Mouse (Mus musculus): ENCODE results near the gene Pde7b.

GRCm38 (mm10) chr10:20675321-20675720, 49.6 kb downstream of the Pde7b start:
- TF ChIP-seq POLR2A (IDR thresholded peaks at IDR 0.05; ENCODE audit: insufficient read depth, low read depth, low read length) = no peak
- no peak for TF ChIP-seq CTCF (IDR thresholded peaks at IDR 0.05)
- TF ChIP-seq EP300 (IDR thresholded peaks at IDR 0.05; ENCODE audit: insufficient read depth, low read depth, low read length) = no peak
